Comparison of ENCODE assay signal across 8 mouse cellular contexts in the genomic region with DNA sequence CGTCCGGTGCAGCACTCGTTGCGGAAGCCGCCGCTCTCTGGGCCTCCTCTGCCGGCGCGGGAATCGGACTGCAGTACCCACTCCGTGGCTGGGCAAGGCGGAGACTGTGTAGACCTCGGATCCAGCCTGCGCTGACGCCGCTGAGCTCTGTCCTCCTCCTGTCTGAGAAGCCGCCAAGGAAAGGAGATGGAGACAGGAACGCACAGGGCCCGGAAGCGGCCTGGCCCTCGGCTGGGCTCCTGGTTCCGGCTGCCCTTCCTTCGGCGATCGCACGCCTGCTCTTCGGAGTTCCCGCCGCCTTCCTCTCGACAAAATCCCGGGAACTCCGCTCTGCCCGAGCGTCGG. TPM values are rescaled to one million over a fixed set of nuclear protein-coding genes. Genes with fewer than 3 reads are reported as not detected.
DNase-seq lines count a peak whose midpoint lies in the region; ATAC-seq and TF ChIP-seq lines count a peak whose summit lies in the region.

No protein-coding gene starts in this region.

- peaks cover 33% of the 10 kb centered on the region; the same call in 1 of the 2 replicates for H3K79me2 ChIP-seq in liver, adult 2 months (ENCODE audit: control insufficient read depth, insufficient read depth, low read length)

- TF ChIP-seq POLR2A in liver, adult 2 months (IDR thresholded peaks at IDR 0.05; ENCODE audit: extremely low read depth, insufficient read depth, low read length): no peak

- H3K4me1 ChIP-seq in liver, adult 2 months (ENCODE audit: control insufficient read depth, insufficient read depth, low read length): peaks cover 12% of the 10 kb centered on the region
- H3K4me1 ChIP-seq in embryonic facial prominence, embryonic 12.5 days: peaks cover 46% of the 10 kb centered on the region
- H3K4me1 ChIP-seq in limb, embryonic 10.5 days: peaks cover 46% of the 10 kb centered on the region
- H3K4me1 ChIP-seq in neural tube, embryonic 12.5 days: peaks cover 45% of the 10 kb centered on the region

- no peaks in the 10 kb centered on the region for H3K9me3 ChIP-seq in embryonic facial prominence, embryonic 12.5 days
- no peaks in the 10 kb centered on the region for H3K9me3 ChIP-seq in limb, embryonic 10.5 days (replicated peaks)
- no peaks in the 10 kb centered on the region for H3K9me3 ChIP-seq in neural tube, embryonic 12.5 days

- peak; percentile 34 for DNase-seq in liver, adult 2 months (ENCODE audit: extremely low read depth, low read depth, low spot score)
- DNase-seq in liver: no peak
- DNase-seq in limb, embryonic 10.5 days (ENCODE audit: low spot score): no peak
- DNase-seq in ovary, postnatal 14 days (ENCODE audit: low spot score): no peak
- DNase-seq in layer of hippocampus, postnatal 14 days (ENCODE audit: low spot score in 2 of 2): no peak
- no peak for DNase-seq in urinary bladder, postnatal 10 days (ENCODE audit: low spot score)

- ATAC-seq in embryonic facial prominence, embryonic 12.5 days (ENCODE audit: insufficient number of reproducible peaks, insufficient read depth, low FRiP score, low TSS enrichment): no peak
- no peak; the same call in 1 of the 2 replicates for ATAC-seq in neural tube, embryonic 12.5 days (ENCODE audit: low FRiP score, low read depth)

- peak overlapping the region; percentile 99 for H3K4me2 ChIP-seq in embryonic facial prominence, embryonic 12.5 days (replicated peaks)
- H3K4me2 ChIP-seq in neural tube, embryonic 12.5 days (replicated peaks): peak overlapping the region; percentile 99

- no peak for TF ChIP-seq CTCF in liver, adult 2 months (IDR thresholded peaks at IDR 0.05; ENCODE audit: low read depth, low read length)

- H3K36me3 ChIP-seq in liver, adult 2 months (ENCODE audit: control insufficient read depth, insufficient read depth, low read length): peaks cover 13% of the 10 kb centered on the region
- peaks cover 6% of the 10 kb centered on the region; the same call in 1 of the 2 replicates for H3K36me3 ChIP-seq in embryonic facial prominence, embryonic 12.5 days
- H3K36me3 ChIP-seq in limb, embryonic 10.5 days: peaks cover 40% of the 10 kb centered on the region
- H3K36me3 ChIP-seq in neural tube, embryonic 12.5 days: peaks cover 2% of the 10 kb centered on the region; the same call in 1 of the 2 replicates

- under 1% methylated on average over 35 of the region's 35 CpGs for WGBS in liver, adult 2 months
- WGBS in embryonic facial prominence, embryonic 12.5 days: under 1% methylated on average over 34 of the region's 35 CpGs
- WGBS in limb, embryonic 10.5 days: 1% methylated on average over 35 of the region's 35 CpGs
- under 1% methylated on average over 35 of the region's 35 CpGs for WGBS in neural tube, embryonic 12.5 days

- peak overlapping the region; percentile 96 for H3K9ac ChIP-seq in liver, adult 2 months (ENCODE audit: low read depth, low read length)
- peak overlapping the region; percentile 90 for H3K9ac ChIP-seq in embryonic facial prominence, embryonic 12.5 days
- H3K9ac ChIP-seq in neural tube, embryonic 12.5 days: peak overlapping the region; percentile 96

- no peaks in the 10 kb centered on the region for H3K27me3 ChIP-seq in liver, adult 2 months (ENCODE audit: control insufficient read depth, insufficient read depth, low read length)
- no peaks in the 10 kb centered on the region for H3K27me3 ChIP-seq in embryonic facial prominence, embryonic 12.5 days
- no peaks in the 10 kb centered on the region for H3K27me3 ChIP-seq in limb, embryonic 10.5 days (ENCODE audit: low read depth, poor library complexity, severe bottlenecking)
- no peaks in the 10 kb centered on the region for H3K27me3 ChIP-seq in neural tube, embryonic 12.5 days (replicated peaks)

- peak overlapping the region; percentile 94 for H3K27ac ChIP-seq in liver, adult 2 months (replicated peaks; ENCODE audit: insufficient read depth, low read depth, low read length)
- H3K27ac ChIP-seq in embryonic facial prominence, embryonic 12.5 days: peak overlapping the region; percentile 98
- peak overlapping the region; percentile 95 for H3K27ac ChIP-seq in limb, embryonic 10.5 days
- peak overlapping the region; percentile 72 for H3K27ac ChIP-seq in neural tube, embryonic 12.5 days

- peak overlapping the region; percentile 91 for H3K4me3 ChIP-seq in liver, adult 2 months (ENCODE audit: insufficient read depth, low read depth, low read length)
- H3K4me3 ChIP-seq in embryonic facial prominence, embryonic 12.5 days: peak overlapping the region; percentile 80
- peak overlapping the region; percentile 86 for H3K4me3 ChIP-seq in limb, embryonic 10.5 days
- peak overlapping the region; percentile 97 for H3K4me3 ChIP-seq in neural tube, embryonic 12.5 days

RNA-seq across cellular contexts. Expression of a gene that starts 0.6 kb away (rescaled TPM):
- 43.3 and 48.6 TPM in 2 replicates for total RNA-seq in liver, adult 2 months (2014; rRNA removed)
- 24.0 and 24.8 TPM in 2 replicates for polyA plus RNA-seq in liver, adult 2 months (2012; rRNA removed)
- 40.4 and 45.0 TPM in 2 replicates for polyA plus RNA-seq in embryonic facial prominence, embryonic 12.5 days (2016; fragmentation: Nextera tagmentation; extraction: Ambion mirVana)
- polyA plus RNA-seq in limb, embryonic 10.5 days (2016; fragmentation: Nextera tagmentation; extraction: Ambion mirVana): 52.3 and 52.7 TPM in 2 replicates
- polyA plus RNA-seq in neural tube, embryonic 12.5 days (2016; fragmentation: Nextera tagmentation; extraction: Ambion mirVana): 43.3 and 45.8 TPM in 2 replicates
- 10 to 100 TPM; 45.3 to 45.9 TPM for total RNA-seq in layer of hippocampus, postnatal 14 days (2021)

RNA-seq across cellular contexts. Expression of a gene that starts 32.5 kb away (rescaled TPM):
- 20.5 and 22.8 TPM in 2 replicates for total RNA-seq in liver, adult 2 months (2014; rRNA removed)
- 29.0 and 37.2 TPM in 2 replicates for polyA plus RNA-seq in liver, adult 2 months (2012; rRNA removed)
- 4.6 and 5.2 TPM in 2 replicates for polyA plus RNA-seq in embryonic facial prominence, embryonic 12.5 days (2016; fragmentation: Nextera tagmentation; extraction: Ambion mirVana)
- polyA plus RNA-seq in limb, embryonic 10.5 days (2016; fragmentation: Nextera tagmentation; extraction: Ambion mirVana): 1.4 and 2.3 TPM in 2 replicates
- 28.4 and 29.4 TPM in 2 replicates for polyA plus RNA-seq in neural tube, embryonic 12.5 days (2016; fragmentation: Nextera tagmentation; extraction: Ambion mirVana)
- 10 to 100 TPM; 48.6 to 51.9 TPM for total RNA-seq in layer of hippocampus, postnatal 14 days (2021)
